Mouse (Mus musculus): ENCODE measurements around the gene Nup85. TPM values are rescaled to one million over a fixed set of nuclear protein-coding genes. Genes with fewer than 3 reads are reported as not detected.

Gene Nup85
- total RNA-seq, 2 experiments from 2014 or later = 147 to 149 TPM

GRCm38 (mm10) chr11:115612410-115613137 lies 48.3 kb downstream of the Nup85 start, which contains the start of gene Mif4gd:
TSS of gene Mif4gd (minus strand) at chr11:115612969.
- ATAC-seq (replicated peaks; ENCODE audit: poor library complexity) = peak; percentile 87

DNA sequence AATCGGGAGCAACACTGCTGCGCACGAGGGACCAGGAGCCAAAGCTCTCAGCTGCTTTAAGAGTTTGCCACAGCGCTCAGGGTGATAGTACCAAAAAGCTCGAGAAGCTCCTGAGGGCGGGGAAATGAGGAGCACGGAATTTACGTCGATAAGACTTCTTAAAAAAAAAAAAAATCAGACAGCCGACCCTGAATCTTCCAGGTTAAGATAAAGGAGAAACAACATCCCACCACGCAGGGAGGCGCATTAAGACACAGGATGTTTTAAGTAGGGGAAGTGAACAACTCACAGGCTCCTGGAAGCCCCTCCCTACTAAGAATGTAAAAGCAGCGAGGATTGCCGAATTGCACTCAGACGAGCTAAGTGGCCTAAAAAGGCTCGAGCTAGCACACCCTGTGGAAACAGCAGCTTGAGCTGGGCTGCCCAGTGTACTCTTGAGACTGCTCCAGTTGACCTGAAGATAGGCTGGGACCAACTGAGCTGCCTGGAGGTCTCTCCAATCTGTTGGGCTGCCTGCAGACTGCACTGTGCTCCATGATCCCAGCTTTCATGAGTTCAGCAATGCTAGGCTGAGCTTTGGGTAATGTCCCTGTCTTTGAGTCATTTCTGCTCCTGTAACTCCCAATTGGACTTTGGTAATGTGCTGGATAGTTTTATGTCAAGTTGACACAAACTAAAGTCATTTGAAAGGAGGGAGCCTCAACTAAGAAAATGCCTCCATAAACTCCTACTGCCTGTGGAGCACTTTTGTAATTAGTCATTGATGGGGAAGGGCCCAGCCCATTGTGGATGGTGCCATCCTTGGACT lies 49.1 kb downstream of the Nup85 start:
- peak; percentile 43 for ATAC-seq (replicated peaks; ENCODE audit: poor library complexity)

DNA sequence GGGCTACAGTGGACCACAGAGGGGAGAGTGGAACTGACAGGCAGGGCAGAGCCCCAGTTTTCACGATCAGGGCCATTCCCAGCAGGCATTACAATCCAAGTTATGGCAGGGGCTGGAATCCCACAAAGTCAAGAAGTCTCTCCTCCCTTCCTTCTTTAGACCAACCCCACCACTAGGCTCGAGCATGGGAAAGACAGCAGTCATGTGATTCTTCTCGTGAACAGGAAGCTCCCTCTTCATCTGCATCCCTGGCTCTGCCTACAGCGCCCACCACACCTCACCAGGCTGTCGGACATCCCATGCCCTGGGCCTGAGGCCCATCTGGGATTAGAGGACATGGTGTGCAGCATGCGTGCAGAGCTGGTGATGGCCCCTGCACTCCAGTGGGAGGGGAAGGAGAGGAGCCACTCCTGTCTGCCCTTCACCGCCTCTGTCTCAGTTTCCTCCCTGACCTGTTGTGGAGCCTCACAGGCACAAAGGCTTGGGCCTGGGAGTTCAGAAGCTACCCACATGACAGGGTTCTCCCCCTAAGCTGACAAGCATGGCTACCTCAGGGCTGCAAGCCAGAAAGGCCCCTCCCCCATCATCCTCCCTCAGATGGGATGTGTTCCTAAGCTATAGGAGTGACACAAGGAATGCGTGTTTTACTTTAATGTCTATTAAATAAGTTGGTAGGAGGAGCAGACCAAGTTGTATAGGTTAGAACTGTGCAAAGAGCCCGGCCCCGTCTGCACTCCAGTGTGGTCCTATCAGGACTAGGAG lies 50.3 kb downstream of the Nup85 start:
- ATAC-seq (replicated peaks; ENCODE audit: poor library complexity) = no peak

GRCm38 (mm10) chr11:115615108-115615825 lies 51.0 kb downstream of the Nup85 start:
- no peak for ATAC-seq (replicated peaks; ENCODE audit: poor library complexity)

DNA sequence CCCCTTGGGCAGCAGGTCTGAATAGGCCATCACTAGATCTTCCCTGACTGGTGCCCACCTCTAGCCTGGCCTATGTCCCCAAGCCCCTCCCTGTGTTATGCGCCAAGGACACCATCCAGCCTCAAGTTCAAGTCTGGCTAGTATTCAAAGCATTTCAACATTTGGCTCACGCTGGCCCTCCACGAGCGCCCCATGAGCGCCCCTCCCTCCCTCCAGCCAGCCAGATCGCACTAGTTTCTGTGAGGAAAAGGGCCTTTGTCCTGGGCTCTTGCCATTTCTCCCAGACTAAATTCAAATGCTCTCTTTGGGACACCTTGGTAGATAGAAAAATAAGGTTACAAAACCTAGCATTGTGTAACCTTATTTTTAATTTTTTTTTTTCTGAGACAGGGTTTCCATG lies 51.6 kb downstream of the Nup85 start:
- no peak for ATAC-seq (replicated peaks; ENCODE audit: poor library complexity)

DNA sequence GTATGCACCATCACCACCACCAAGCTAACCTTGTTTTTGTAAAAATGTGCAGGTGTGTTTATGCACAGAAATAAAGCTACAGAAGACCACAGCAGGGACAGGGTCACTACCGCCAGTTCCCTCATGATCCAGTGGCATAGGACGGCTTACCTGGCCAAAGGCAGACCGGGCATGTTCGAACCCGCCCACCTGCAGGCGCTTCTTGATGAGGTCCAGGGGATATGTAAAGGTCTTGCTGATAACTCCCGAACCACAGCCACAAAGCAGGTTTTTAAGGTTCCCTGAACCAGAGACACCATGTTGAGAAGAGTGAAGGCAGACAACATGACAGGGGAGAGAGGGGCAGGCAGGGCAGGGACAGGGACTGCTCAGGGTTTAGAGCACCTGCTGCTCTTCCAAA lies 52.1 kb downstream of the Nup85 start:
- no peak for ATAC-seq (replicated peaks; ENCODE audit: poor library complexity)

GRCm38 (mm10) chr11:115616893-115617292 lies 52.7 kb downstream of the Nup85 start:
- no peak for ATAC-seq (replicated peaks; ENCODE audit: poor library complexity)

DNA sequence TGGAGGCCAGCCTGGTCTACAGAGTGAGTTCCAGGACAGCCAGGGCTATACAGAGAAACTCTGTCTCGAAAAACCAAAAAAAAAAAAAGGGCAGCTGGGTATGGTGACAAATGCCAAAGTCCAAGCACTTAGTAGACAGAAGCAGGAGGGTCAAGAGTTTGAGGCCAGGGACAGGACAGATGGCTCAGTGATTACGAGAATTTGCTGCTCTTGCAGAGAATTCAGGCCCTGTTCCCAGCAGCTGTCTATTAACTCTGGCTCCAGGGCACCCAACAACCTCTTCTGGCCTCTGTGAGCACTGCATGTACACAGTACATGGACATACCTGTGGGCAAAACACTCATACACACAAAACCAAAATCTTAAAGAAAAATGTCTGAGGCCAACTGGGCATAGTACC lies 53.8 kb downstream of the Nup85 start:
- no peak for ATAC-seq (replicated peaks; ENCODE audit: poor library complexity)

DNA sequence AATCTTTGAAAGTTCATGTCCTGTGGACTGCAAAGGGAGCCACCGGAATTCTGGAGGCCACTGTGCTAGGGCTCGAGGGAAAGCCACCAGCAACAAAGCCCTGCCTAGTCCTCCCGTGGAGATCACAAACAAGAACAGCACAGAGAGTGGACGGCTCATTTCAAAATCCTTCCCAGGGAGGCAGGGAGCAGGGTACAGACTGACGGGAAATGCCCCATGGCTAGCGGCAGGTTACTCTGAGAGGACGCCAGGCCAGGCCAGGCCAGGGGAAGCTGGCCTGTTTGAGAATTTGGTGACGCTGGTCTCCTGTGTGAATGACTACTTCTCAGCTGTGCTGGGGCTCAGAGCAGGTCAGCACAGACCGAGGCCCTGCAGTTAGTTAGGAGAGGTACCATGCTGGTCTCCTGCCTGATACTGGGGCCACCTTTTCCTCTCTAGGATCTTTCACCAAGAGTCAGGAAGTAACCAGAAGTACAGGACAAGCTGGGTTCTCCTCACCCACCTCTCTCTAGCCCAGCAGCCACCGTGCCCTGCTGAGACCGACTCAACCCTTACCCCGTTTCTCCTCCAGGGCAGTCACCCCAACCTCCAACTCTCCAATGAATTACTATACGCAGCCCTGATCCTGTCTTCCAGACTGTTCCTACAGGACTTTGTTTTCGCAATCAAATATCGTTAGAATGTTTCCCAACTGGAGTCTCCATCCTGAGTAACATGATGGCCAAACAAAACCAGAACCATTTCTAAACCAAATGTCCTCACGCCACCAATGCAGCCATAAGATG lies 54.7 kb downstream of the Nup85 start:
- ATAC-seq (replicated peaks; ENCODE audit: poor library complexity) = no peak

GRCm38 (mm10) chr11:115619949-115620348 lies 55.7 kb downstream of the Nup85 start:
- no peak for ATAC-seq (replicated peaks; ENCODE audit: poor library complexity)

GRCm38 (mm10) chr11:115623487-115624070 lies 59.3 kb downstream of the Nup85 start:
- peak; percentile 41 for ATAC-seq (replicated peaks; ENCODE audit: poor library complexity)

- no peak for ATAC-seq (replicated peaks; ENCODE audit: poor library complexity)
These were observed 61.6 kb downstream of the Nup85 start for GRCm38 (mm10) chr11:115625877-115626276.

GRCm38 (mm10) chr11:115626824-115627616 lies 62.8 kb downstream of the Nup85 start:
- no peak for ATAC-seq (replicated peaks; ENCODE audit: poor library complexity)

DNA sequence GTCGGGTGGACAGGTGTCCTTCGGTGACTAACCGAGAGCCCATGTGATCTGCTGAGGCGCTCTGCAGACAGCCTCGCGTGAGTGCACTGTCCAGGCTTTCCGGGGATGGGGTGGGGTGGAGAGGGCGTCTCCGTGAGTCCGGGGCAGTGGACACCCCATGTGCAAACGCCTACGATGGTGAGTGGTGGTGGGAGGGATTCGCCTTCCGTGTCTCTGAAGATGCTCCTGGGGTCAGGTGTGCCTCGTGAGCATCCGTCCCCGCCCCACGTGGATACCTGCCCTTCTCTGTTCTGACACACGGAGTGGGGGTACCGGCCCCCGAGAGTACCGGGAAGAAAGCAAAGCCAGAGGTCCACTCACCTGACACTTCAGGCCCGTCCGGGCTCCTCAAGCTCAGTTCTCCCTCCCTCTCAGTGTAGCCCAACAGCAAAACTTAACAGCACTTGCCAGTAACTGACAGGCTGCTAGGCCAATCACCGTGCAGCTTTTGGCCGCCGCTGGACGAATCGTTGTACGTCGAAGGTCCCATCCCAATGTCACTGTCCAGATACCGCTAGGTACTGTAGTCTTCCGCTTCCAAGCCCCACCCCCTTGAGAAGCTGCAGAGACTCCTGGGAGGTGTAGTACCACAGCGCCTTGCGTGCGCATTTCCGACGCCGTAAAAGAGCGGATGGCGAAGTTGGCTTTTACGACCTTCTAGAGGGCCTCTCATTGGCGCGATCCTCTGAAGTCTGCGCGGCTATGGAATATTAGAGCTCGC lies 63.7 kb downstream of the Nup85 start, which contains the start of gene Slc25a19:
TSS of gene Slc25a19 (minus strand) at position 591 of the 760 bp plus-strand sequence.
- ATAC-seq (replicated peaks; ENCODE audit: poor library complexity) = peak; percentile 91

GRCm38 (mm10) chr11:115628465-115629101 lies 64.3 kb downstream of the Nup85 start:
- no peak for ATAC-seq (replicated peaks; ENCODE audit: poor library complexity)

- ATAC-seq (replicated peaks; ENCODE audit: poor library complexity) = no peak
These were observed 65.7 kb downstream of the Nup85 start for GRCm38 (mm10) chr11:115629734-115630531.

Measured in megakaryocyte progenitor cell, adult 5-6 weeks (primary cell).